Mouse (Mus musculus): ENCODE measurements around the gene Cilp2.
A peak's percentile ranks its signal among the peaks of the same experiment; 100 is the strongest.

Cilp2 gene

DNA sequence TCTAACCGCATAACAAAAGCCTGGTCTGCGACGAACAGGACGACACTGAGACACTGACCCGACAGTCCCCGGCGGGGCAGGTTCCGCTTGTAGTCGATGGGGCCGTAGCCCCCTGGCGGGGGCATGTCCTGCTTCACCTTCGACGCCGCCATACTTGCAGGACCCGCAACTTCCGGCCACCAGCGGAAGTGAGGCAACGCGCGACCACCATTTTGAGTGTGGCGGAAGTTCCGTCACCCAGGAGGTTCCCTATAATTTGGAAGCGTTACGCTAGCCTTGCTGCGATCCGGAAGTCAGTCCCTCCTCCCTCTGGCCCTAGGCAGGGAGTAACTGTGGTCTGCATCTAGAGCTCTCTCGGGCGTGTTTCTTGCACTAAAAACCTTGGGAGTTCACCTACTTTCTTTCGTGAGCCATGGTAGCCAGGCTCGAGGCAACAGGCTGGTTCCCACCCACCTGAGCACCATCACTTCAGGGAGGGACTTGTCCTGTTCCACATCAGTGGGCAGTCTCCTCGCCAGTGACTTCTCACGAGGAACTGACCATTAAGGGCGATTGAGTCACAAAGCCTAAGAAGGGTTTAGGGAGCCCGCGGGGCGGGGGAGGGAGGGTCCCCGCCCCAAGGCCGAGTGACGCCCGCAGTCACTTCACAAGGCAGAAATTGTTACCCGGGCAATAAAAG lies 14.1 kb upstream of the Cilp2 start:
- peak; percentile 93 for DNase-seq (ENCODE audit: low spot score)

DNA sequence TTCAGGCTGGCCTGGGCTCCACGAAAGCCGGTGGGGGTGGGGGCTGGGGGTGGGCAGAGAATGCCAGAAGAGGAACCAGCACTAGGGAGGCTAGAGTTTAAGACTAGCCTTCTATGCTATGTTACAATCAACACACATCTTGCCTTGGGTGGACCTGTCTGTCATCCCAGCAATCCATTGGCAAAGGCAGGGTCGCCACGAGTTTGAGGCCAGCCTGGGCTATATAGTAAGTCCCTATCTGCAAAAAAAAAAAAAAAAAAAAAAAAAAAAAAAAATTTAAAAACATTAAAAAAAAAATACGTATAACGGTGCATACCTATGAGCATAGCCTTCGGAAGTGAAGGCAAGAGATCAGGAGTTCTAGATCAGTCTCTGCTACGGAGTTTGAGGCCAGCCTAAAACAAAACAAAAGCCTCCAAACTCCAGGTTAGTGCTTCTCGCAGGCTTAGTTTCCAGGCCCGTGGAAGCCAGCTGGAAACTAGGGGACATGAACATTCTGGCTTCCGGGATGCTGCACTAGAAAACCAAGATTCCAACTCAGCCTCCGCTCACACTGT lies 13.5 kb upstream of the Cilp2 start:
- DNase-seq (ENCODE audit: low spot score), result no peak

DNA sequence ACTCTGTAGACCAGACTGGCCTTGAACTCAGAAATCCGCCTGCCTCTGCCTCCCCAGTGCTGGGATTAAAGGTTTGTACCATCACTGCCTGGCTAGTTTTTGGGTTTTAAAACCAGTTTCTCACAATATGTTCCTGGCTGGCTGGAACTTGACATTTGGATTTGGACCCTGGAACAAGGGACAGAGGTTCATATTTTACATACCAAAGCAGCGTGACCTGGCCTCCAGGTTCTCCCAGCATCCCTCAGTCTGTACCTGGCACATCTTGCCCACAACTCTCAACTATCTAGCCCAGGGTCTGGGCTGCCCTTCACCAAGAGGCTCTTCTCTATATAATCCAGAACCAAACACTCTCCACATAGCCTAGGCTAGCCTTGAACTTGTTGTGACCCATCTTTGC lies 12.4 kb upstream of the Cilp2 start:
- no peak for DNase-seq (ENCODE audit: low spot score)

DNA sequence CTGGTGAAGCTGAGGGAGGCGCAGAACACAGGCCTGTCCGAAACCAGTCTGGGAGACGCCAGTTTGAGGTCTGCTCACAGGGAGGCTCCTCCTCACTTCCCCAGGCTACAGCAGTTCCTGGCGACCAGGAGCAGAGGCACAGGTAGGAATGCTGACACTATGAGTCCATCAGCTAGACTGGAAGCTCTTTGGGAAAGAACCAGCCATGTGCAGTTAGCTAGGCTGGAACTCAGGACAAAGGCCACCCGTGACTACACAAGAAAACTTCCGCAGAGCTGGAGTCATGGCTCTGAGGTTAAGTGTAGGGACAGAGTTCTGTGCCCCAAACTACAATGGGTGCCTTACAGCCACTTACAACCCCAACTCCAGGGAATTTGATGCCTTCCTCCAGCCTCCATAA lies 10.4 kb upstream of the Cilp2 start:
- DNase-seq (ENCODE audit: low spot score), result no peak

DNA sequence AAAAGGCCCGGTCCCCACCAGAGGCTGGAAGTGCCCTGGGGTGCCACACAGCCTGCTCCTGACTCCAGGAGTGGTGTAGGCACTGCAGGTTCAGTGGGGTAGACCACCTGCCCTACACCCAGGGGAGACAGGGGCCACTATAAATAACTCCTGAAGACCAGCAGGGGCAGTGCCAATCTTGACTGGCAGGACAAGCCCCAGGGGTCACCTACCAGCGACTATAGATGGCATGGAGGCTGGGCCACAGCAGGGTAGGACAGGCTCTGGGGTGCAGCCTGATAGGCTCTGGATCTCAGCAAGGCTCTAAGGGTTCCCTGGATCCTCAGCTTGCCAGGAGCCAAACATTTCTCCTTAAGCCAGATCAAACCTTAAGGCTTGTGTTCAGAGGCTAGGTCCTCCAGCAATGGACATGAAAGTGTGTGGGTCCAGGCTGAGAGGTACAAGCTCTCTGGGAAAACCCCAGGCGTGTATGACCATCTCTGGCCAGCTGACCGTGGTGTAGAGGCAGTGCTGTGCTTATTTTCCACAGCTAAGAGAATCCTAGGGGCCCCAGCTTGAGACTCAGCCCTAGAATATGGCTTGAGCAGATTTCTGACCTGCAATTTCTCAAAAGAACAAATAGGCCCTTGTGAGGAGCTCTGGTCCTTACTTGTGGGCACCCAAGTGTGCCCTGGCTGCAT lies 8.4 kb upstream of the Cilp2 start:
- DNase-seq (ENCODE audit: low spot score), result no peak

DNA sequence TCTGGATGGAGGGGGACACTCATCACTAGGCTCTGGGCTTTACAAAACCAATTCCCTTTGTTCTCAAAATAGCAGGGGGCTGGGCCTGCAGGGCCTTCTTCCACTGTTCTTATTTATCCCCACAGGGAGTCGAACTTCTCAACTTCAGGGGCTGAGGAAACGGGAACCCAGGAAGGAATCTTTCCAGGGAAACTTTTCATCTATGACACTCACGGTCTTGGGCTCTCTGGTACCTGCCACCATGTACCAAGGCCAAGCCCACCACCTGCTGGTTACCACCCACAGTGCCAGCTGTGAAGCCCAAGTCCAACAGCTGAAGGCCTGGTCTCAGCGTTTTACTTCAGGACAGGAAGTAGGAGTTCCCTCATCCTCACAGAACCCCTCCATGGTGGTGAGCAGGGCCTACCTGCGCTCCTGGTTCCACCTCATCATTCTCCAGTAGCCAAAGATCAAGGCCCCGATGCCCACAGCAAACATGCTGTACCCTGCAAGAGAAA lies 7.4 kb upstream of the Cilp2 start:
- DNase-seq (ENCODE audit: low spot score), result no peak

DNA sequence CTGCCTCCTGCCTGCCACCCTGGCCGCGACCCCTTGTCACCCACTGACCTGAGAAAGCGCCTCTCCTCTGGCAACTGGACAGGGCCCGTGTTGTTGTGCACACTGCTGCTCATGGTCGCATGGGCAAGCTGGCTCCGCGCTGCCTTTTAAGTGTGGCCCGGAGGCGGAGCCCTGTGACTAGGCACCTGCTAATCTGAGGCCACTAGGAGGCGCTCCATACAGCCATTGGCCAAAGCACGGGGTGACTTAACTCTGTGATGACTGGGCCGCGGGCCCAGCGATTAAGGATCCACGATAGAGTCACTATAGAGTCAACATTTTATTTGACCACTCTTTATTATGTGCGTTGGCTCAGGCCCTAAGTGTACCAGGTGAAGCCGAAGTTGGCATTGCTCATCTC lies 6.4 kb upstream of the Cilp2 start:
- DNase-seq (ENCODE audit: low spot score), result no peak

DNA sequence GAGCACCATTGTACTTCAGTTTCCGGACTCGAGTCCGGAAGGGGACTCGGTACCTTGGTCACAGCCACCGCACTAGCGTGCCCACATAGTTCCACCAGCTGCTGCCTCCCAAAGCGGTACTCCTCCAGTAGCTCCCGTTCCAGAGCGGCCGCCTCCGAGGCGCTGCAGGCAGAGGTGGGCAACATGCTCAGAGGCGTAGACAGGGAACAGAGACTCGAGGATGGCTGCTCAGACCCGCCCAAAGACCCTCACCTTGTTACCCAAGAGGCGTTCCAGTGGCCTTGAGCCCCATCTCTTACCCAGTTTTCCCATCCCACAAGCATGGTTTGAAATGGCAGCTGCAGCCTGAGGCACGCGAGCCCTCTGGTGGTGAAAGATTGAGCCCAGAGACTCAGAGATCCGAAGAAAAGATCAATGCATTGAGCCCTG lies 3.3 kb upstream of the Cilp2 start:
- DNase-seq (ENCODE audit: low spot score), result peak; percentile 53

DNA sequence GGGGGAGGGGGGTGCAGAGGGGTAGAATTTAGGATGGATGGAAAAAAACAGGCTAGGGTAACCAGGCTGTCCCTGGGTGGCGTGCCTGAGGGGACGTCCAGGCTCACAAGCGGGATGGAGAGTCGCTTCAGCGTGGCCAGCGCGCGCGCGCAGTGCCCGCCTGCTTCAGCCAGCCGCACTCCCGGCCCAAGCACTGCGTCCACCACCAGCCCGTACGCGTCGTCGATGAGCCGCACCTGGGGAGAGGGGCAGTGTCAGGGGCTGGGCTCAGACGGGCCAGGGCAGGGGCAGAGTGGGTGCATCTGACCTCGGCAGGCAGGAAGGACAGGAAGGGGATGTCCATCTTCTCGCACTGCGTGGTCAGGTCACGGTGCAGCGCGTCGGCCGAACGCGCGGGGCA lies 1.4 kb upstream of the Cilp2 start:
- no peak for DNase-seq (ENCODE audit: low spot score)

DNA sequence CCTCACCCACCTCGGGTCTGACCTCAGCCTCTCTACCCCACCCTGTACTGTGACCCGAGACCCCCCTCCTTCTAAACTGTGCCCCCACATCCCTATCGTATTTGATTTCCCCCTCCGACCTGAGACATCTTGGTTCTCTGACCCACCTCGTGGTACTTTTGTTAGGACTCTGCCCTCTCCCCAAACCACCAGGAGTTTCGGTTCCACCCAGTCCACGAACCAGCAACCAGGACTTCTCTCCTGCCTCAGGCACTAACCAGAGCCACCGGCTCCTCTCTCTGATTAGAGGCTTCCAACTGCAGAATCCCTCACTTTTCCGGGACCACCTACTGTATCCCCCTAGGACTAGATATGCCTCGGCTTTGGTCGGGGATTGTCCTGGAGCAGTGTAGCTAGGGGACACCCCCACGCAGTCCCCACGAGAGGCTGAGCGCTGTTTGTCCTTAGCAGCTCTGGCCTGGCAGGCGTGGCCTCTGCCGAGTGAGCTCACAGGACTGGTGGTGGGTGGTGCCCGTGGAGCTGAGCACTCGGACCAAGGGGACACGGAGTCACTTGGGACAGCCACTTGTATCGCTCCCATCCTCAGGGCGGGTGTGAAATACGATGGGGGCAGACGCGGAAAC lies 868 bp upstream of the Cilp2 start:
- no peak for DNase-seq (ENCODE audit: low spot score)

DNA sequence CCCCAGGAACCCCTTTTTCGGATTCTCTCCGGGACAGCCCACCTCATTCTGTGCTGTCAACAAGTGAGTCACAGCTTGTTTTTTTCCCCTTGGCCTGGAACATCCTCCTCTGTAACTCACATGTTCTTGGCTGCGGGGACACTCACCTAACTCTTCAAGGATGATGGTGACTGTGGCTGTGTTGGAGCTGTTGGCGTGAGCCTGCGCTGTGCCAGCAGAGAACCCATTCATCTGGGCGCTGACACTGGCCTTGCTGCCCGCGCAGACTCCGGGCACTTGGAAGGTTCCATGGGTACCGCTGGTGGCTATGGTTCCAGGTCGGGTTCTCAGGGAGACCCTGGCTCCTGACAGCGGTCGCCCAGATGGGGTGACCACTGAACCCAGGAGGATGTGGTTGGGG lies 3.3 kb downstream of the Cilp2 start:
- no peak for DNase-seq (ENCODE audit: low spot score)

DNA sequence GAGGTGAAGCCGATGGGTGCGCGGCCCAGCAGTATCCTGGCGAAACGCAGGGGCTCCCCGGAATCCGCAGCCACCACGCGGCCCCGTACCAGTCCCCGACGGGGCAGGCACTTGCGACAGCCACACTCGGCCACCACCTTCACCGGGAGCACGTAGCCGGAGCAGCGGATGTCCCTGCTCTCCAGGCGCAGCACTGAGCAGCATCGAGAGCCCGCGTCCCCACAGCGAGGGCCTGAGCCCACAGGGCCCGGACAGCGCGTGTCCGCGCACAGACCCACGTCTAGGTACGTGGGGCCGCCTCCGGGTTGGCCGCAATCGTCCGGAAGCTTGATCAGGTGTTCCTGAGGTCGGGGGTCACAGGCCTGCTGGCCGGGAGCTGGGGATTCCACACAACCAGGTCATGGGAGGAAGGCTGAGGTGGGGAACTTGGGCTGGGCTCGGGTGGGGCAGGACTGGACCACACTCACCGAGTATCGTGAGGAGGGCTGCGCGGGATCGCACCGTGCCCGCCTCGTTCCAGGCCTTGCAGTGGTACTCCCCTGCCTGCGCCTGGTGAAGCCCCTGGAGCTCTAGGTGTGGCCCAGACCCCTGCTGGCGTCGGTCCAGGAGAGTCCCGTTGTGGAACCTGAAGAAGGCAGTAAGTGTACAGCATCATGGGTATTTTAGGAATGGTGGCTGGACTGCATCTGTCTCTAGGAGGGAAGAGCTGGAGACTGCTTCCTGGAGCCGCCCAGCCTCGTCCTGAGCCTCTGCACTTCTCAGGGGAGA lies 4.5 kb downstream of the Cilp2 start:
- no peak for DNase-seq (ENCODE audit: low spot score)

DNA sequence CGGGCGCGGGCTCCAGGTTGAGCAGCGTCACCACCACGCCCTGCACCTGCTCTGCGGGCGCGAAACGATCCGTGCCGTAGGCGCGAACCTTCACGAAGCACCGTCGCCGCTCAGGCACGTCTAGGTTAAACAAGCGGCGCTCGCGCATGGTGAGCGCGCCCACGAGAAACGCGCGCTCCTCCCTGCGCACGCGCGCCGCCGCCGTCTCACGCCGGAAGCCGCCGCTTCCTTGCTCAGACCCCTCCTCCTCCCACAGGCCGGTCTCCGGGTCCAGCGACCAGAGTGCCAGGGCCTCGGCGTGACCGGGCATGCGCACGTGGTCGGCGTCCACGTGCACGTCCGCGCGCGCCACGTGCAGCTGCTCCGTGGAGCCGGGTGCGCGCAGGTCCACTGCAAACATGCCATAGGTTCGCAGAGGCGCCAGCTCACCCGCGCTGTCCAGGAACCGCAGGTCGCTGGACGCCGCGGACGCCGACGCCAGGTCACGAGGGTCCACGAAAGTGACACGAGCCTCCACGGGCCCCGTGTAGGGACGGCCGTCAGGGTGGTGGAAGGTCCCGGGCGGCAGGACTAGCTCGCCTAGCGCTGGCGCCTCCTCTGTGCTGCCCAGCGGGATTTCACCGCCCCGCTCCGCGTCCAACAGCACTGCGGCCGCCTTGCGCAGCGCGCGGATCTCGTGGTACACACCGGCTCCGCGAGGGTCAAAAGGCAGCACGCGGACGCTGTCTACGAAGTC lies 5.3 kb downstream of the Cilp2 start:
- DNase-seq (ENCODE audit: low spot score), result no peak

DNA sequence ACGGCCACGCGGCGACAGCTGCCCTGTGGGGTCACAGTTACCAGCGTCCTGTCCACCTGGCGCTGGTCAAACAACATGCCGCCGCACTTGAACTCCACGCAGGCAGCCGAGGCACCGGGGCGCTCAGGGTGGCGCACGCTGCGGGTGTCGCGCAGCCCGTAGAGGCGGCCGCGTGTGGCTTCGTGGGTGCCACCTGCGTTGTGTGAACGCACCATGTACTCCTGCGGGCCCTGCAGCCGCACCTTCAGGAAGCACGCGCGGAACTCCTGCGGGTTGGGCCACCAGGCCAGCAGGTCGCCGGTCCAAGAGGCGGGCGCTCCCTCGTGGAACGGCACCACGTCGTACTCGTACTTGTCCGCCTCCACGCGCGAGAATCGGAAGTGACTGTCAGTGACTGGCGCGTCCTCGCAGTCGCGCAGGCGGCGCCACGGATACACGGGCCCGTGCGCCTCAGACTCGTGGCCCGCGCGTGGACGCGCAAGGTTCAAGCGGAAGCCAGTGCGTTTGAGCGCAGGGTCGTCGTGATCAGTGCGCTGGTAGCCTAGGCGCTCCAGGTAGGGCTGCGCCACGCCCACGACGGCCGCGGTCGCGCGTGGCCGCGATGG lies 6.1 kb downstream of the Cilp2 start:
- DNase-seq (ENCODE audit: low spot score), result no peak

DNA sequence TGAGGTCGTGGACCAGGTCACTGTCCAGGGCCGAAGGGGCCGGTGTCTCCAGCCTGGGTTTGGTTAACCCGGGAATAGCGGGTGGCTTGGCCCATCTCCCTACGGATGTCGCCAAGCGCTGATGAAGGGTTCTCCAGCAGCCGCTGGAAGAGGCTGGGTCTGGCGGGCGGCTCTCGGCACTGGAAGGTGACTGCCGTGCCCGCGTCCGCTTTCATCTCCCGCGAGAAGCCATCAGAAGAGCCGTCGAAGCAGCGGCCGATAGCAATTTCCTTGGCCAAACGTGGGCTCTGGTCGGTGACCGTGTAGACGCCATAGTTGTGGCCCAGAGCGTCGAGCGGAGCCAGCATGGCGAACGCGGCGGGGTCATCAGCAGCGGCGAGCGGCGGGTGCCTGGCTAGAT lies 6.6 kb downstream of the Cilp2 start:
- no peak for DNase-seq (ENCODE audit: low spot score)

DNA sequence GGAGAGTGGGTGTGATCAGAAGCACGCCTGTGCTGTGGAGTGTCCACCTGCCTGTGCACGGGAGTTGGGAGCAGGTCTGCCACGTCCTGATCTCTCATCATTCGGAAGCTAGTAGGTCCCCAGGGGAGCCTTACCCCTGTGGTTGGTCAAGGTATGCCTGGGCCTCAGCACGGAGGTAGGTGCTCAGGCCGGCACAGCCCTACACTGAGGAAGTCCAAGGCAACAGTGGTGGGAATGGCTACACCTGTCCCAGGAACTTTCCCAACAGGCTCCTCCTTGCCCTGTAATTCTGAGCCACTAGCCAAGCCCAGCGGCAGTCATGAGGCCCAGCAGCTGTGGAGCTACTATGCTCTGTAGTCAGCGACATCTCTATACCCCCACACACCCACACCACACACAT lies 7.8 kb downstream of the Cilp2 start:
- DNase-seq (ENCODE audit: low spot score), result no peak

DNA sequence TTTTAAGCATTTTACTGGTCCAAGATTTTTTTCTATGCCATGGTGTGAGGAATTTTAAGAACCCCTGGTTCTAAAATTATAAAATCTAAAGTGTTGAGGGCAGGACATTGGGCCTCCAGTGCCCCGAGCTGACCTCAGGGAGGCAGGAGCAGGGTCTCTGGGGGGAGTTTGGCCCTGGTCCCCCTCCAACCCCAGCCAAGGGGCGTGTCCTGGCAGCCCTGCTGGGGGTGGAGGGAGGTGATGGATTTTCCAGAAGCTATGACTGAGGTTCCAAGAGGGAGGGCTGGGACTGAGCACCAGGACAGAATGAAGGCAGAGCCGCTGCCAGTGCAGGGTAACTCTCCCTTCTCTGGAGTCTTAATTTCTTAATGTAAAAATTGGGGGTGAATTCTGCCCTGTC lies 9.5 kb downstream of the Cilp2 start:
- DNase-seq (ENCODE audit: low spot score), result no peak

DNA sequence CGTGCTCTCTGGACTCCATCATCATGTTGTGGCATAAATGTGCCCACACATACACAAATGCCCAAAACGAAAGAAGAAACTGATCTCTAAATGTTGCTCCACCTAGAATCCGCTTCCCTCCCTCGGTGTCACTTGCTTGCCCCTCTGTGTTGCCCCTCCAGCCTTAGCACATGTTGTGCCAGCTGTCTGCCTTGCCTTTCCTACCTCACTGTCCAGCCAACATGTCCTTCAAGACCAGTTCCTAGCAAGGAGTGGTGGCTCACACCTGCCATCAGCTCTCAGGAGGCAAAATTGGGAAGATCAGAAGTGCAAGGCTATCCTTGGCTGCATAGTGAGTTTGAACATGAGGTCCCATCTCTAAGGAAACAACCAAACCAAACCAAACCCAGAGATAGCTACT lies 10.1 kb downstream of the Cilp2 start:
- DNase-seq (ENCODE audit: low spot score), result no peak

DNA sequence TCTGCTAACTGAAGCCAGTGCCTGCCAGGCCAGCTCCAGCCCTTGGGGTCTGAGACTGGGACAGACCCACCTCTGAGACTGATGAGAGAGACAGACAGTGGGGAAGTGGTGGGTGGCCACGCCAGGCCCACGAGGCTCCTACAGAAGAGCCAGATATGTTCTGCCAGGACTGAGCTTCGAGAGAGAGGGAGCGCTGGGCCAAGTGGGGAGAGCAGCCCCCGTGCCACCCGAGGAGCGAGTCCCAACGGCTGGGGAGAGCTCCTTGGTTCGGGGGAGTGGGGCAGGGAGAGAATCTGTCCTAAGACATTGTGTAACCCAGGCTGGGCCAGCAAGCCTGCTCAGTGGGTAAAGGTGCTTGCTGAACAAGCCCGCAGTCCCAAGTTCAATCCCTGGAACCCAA lies 10.5 kb downstream of the Cilp2 start:
- no peak for DNase-seq (ENCODE audit: low spot score)

DNA sequence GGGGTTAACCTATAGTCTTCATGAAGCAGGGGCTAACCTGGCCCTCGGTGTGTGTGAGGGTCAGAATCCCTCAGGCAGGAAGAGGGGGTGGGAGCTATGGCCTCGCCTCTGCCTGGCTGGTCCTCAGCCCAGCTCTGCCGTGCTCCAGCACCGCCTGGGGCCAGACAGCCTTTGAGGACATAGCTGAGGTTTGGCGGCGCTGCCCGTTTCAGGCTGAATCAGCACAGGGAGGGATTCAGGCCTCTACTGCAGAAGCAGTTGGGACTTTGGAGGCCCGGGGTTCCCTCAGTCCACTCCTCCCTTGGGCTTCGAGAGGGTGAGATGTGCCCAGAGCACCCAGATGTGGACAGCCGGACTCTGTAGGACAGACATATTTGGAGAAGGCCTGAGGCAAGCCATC lies 11.4 kb downstream of the Cilp2 start:
- no peak for DNase-seq (ENCODE audit: low spot score)

DNA sequence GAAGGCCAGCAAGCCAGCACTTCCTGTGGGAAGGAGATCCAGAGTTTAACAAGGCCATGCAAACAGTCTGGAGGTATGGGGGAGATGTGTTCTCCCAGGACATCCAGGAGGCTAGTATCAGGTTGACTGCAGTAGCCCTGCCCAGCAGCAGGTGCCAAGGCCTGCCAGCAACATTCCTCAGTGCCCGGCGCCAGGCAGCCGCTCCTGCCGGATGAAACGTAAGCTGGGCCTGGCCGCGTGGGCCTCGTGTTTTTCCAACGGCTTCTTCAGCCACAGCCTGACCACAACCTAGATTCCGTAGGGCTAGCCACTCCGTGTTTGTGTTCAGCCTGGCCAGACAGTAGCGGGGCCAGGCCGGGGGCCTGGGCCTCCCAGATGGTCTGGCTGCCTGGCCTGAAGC lies 12.8 kb downstream of the Cilp2 start:
- DNase-seq (ENCODE audit: low spot score), result no peak

All from left cerebral cortex, adult 11 months (tissue).